Mouse (Mus musculus): Measurements from ENCODE around the gene Npc1l1.
"Not testable (repeated sequence)": the region's sequence is repeated elsewhere in the genome, so short reads cannot be mapped to it uniquely, and the experiment has no call there.

The Npc1l1 gene

DNA sequence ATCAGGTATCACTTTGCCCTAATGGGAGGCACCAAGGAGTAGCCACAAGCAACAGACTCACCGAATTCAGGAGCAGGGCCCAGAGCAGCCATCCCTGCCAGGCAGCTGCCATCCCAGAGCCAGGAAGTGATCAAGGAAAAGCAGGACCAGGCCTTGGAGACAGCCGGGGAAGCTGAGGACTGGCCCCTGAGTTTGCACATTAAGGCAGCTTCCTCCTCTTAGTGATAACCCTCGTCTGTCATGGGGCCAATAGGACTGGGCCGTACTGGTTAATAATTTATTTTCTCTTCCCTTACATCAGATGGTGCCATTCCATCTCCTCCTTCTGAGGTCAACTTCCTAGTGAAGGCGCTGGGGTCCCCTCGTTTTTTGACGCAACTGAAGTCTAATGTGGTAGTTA is at the start of gene Npc1l1:
Gene Npc1l1 (minus strand): TSS at position 132 of the 400 bp plus-strand sequence.
- no peak for DNase-seq (ENCODE audit: low read depth)

DNA sequence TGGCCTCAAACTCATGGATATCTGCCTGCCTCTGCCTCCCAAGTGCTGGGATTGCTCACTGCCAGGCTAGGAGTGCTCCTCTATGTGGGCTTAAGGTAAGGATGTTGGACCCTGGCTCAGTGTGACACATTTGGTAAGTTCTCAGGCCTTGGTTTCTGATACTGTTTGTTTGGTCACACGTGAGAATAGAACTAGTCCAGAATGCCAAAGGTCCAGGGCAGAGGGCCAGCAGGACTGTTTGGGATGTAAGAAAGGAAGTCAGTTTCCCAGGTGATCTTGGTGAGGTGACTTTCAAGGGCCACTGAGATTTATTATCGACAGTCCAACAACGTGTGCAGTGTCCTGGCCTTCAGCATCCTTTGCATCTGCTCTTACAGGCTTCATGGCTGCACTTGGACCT is 46.5 kb upstream of the Npc1l1 start:
- no peak for DNase-seq (ENCODE audit: low read depth)

DNA sequence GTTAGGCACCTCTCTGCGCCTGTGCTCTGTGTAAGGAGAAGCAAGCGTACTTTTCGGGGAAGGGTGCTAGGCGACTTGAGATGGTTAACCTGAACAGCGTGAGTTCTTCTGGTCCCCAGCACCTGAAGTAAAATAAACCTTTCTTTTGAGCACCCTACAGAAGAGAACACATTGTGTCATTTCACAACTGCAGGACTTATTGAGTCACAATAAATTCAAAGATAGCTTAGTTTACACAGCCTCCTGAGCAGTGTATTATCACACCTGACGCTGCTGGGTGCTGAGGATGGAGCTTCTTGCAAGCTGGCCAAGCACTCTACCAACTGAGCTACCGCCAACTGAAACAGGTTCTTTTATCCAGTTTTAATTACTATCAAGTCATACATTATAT is 45.1 kb upstream of the Npc1l1 start:
- no peak for DNase-seq (ENCODE audit: low read depth)

DNA sequence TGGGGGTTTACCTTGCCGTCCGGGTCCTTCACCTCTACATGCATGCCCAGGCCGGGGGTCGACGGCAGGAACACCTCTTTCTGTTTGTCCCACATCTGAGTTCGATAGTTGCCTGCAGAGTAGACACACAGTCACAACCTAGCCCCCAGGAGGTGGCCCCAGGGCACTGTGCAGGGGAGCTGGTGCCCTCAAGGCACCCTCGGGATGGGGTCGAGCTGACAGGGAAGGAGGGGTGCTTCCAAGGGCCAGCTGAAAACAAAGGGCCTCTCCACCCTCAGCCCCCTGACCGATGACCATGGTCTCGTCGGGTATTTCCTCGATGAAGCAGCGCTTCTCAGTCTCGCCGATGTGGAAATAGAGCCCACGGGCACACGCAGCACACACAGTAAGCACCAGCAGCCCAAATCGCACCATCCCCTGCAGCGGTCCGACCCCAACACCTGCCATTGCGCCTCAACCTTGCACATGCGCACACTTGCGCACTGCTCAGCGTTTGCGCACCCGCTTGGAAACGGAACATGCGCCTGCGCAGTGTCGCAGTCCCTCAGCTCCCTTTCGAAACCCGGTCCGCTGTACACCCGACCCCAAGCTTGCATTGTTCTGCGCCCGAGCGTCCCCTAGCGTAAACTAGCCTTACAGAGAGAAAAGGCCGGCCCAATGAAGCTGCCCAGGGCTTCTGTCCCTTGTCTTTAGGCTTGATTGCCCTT is 44.6 kb upstream of the Npc1l1 start, which contains the start of gene Tmed4:
Gene Tmed4 (minus strand): TSS at position 484 of the 707 bp plus-strand sequence.
- peak; percentile 99 for DNase-seq (ENCODE audit: low read depth)

DNA sequence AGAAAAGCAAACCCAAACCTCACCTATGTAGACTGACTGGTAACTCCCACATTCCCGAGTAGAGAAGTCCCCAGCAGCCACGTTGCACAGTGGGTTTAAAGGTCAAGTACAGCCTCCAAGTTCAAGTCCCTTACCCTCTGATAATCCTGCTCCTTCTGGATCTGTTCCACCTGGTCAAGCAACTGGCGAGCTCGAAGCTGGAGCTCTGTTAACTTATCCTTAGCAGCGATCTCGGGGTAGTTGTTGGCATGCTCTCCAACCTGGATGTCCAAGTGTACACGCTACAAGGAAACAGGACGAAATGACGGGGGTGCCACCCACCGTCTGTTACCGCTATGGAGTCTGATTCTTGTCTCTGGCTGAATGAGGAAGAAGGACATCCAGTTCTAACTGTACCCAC is 43.7 kb upstream of the Npc1l1 start:
- peak; percentile 36 for DNase-seq (ENCODE audit: low read depth)

DNA sequence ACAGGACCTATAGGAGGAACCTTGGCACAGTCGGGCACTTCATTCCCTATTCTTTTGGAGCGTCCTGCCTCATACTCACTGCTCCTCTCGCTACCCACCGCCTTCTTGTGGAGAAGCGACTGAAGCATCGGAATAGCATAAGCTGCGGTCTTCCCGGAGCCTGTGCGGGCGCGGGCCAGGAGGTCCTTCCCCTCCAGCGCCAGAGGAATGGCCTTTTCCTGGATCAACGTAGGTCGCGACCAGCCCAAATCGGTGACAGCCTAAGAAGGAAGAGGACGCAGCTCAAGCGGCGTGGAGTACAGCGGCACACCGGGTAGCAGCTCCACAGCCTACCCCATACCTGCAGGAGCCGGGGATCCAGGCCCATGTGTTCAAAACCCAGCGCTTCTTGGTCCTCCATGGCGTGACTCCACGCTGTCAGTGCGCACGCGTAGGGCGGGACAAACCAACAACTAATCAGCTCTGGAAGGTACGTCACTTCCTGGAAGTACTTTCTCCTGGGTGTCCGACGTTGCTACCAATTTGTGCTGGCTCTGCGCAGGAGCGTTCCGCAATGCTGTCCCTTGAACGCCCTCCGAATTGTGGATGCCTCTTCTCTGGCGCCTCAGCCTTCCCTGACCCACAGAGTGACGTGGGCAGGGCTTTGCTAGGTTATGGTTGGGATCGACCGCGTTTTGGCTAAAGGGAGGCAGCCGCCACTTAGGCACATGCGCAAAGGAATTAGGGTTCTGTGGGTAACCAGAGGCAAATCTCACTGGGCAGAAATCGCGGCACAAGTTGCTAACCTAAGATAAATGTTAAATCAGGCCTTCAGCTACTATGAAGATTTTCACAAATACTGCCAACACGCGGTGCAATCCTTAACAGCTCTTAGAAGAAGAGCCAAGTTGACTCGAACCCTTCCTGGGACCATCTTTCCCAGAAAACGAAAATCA is 37.6 kb upstream of the Npc1l1 start, which contains the start of gene Ddx56:
Gene Ddx56 (minus strand): TSS at position 453 of the 935 bp plus-strand sequence.
- DNase-seq (ENCODE audit: low read depth): peak; percentile 97

DNA sequence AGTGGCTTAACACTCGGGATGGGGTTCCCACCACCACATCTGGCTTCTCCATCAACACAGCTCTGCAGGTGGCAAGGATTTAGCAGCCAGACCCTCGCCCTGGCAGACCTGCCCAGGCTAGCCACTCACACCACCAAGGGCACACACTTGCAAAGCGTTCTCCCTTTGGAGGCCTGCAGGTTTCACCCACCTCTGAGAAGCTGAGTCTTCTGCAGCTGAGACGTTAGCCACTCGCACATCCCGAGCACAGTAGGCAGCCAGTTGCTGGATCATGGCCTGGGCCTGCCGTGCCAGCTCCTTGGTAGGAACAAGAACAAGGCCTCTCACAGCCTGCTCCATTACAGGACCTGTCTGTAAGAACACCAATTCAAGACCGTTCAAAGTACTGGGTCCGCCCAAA is 36.7 kb upstream of the Npc1l1 start:
- no peak for DNase-seq (ENCODE audit: low read depth)

DNA sequence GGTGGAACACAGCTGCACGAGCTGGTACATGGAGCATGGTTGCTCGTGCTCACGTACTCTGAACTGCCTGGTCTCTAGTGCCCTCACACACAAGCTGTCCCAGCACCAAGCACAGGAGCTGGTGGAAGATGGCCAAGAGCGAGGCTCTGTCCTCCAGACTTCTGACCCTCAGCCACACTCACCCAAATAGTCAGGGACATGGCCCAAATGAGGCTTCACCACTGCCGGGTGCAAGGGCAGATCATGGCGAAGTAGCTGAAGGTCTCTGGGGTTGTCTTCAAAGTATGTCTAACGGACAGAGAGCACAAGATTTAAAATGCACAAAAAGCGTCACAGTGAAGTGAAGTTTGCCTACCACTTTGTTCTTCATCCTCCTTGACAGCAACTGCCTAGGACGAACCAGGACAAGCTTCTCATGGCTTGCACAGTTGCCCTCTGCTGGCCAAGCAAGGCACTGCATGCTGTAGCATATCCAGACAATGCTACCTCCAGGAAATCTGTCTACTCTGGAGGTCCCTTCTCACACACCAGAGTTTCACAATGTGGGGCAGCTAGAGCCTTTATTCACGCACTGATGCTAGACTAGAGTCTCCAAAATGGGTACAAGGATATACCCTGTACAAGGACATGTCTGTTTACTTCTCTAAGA is 31.6 kb upstream of the Npc1l1 start:
- DNase-seq (ENCODE audit: low read depth): peak; percentile 85

DNA sequence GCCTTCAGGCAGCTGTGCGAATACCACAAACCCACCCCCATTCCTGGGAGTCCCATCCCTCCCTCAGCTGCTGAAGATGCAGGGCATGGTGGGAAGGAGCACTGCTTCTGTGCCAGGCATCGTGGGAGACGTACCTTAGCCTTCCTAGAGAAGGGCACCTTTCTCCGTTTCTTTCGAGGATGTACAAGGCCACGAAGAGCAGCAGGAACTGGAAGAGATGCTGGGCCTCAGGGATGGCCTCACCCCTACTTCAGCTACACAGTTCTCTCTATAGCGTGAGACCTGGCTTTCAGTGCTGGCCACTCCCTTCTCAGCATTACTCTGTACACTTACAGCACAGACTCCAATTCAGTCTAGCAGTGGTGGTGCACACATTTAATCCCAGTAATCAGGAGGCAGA is 29.5 kb upstream of the Npc1l1 start:
- DNase-seq (ENCODE audit: low read depth): no peak

DNA sequence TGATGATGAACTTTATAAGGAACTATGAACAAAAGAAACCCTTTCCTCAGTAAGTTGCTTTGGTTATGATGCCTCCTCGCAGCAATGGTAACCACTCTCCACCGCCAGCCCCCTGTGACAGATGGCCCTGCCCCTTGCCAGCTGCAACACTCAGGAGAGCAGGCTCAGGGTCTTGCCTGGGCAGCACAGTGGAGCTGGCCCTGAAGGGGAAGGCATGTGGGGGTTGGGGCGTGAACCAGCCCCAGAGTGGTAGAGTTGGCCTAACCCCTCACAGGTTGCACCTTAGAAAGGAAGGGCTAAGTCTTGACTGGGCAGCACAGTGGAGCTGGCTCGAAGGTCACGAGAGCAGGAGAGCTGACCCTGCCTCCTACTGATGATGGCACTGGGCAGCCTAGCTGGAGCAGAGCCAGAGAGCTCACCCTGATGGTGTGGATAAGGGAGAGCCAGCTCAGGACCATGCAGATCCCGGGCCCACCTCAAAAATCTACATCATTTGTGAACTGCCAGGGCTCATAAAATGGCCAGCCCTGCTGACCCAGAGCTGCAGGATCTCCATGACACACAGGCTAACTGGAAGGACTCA is 26.6 kb upstream of the Npc1l1 start:
- no peak for DNase-seq (ENCODE audit: low read depth)

DNA sequence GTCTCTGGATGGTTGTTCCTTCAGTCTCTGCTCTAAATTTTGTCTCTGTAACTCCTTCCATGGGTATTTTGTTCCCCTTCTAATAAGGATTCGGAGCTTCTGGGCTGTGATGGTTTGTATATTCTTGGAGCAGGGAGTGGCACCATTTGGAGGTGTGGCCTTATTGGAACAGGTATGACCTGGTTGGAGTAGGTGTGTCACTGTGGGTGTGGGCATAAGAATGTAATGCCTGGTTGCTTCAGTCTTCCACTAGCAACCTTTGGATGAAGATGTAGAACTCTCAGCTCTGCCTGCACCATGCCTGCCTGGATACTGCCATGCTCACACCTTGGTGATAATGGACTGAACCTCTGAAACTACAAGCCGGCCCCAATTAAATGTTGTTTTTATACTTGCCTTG is 24.7 kb upstream of the Npc1l1 start:
- DNase-seq (ENCODE audit: low read depth): not testable (repeated sequence)

DNA sequence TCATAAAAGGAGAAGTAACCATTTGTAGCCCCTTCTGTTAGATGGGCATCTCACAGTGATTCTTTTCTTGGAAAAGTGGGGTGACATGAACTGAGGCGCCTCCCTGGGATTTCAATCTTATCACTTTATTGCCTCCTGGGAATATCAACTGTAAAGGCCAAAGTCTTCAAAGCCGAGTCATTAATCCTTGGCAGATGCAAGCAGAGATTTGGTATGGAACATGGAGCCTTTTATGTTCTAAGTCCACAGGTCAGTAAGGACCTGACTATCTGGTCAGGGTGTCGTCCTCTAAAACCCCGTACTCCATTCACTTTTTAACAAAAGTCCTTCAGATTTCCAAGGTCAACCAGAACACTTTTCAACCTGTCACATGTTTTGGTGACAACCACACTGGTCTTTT is 22.9 kb upstream of the Npc1l1 start:
- no peak for DNase-seq (ENCODE audit: low read depth)

DNA sequence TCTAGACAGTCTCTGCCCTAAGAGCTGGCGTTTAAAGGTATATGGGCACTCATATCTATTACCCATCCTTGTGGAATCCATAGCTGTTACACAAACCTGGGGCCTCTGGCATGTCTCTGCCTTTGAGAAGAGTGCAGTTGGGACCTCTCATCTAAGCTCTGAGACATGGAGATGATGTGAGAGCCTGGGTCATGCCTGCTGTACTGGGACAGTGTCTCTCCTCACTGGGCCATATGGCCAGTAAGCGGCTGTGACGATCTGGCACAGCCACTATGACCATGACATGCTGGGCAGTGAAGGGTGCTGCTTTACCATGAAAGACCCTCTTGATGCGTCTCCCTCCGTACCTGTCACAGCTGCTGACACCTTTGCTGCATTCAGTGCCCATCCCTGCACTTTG is 22.3 kb upstream of the Npc1l1 start:
- no peak for DNase-seq (ENCODE audit: low read depth)

DNA sequence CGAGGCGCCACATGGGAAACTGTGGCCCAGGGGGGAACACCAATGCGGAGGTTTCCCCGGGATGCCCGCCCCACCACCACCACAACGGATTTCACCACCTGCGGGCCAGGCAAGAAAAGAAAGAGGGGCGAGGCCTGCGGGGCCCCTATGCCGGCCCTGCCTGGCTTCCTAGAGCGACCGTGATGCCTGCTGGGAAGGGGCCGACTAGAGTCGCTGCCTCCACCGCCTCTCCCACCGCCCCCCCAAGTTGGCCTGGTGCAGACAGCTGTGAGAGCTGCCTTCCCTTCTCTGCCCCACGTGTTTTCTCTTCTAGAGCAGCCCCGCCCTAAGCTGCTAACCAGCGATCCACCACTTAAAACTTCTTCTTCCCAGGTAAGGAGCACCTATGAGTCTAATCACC is 14.8 kb upstream of the Npc1l1 start:
- no peak for DNase-seq (ENCODE audit: low read depth)

DNA sequence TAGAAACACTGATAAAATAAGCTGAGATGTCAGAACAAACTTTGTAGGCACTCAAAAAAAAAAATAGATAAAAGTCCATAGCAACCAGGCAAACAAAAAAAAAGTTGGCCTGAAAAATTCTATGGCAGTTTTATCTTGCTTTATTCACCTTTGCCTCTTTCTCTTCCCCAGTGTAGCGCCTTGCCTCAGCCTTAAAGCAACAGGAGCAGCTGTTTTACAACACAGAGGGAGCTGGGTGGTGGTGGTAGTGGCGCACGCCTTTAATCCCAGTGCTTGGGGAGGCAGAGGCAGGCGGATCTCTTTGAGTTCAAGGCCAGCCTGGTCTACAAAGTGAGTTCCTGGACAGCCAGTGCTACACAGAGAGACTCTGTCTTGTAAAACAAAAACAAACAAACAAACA is 3.1 kb upstream of the Npc1l1 start:
- DNase-seq (ENCODE audit: low read depth): no peak

DNA sequence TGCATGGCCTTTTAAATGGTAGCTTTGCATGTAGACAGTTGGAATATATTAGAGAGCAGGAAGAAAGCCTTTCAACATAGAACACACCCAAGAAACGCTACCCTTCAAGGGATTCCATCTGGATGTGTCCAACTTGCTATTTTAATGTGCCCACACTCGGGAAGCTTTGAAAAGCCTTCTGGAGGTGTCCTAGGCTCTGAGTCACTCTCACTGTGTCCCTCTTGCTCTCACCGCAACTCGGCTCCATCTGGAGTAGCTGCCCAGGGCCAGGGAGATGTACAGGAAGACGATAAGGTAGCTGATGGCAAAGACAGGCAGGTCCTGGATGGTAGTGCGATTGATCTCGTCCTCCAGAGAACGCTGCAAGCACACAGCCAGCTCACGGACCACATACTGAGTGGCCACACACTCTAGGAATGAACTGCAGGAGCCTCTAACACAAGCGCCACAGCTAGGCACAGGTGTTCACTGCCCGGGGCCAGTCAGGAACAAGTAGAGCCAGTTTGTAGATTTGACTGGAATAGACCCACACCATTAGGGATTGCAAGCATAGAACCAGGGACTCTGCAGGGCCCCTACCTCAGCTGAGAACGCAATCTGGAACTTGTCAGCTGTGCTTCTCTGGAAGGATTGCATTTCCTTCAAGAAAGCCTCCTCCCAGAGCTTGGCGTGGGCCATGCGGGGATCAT is 5.3 kb downstream of the Npc1l1 start:
- DNase-seq (ENCODE audit: low read depth): no peak

DNA sequence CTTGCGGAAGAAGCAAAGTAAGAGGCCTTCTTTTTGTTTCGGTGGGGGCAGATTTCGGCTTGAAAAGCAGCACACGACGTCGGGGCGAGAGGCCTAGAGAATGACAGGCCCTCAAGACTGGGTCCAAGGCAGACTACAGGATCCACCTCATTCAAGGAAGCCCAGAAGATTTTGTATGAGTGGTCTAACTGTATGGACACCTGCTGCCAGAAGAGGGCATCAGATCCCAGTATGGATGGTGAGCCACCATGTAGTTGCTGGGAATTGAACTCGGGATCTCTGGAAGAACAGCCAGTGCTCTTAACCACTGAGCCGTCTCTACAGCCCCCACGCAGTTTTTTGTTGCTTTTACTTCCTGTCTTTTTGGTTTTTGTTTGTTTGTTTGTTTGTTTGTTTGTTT is 7.8 kb downstream of the Npc1l1 start:
- DNase-seq (ENCODE audit: low read depth): no peak

DNA sequence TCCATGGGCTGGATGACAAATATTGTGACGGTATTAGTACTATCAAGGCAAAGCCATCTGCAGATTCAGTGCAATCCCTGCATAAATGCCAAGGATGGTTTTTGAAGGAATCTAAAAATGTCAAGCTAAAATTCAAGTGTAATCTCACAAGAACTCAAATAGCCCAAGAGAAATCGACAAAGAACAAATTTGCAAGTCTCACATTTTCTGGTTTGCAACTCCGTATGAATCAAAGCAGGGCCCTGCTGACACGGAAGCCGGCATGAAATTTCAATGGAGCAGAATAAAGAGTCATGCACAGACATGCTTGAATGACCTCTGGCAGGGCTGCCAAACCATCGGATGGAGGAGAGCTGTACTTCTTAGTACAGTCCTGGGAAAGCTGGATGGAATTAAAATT is 10.0 kb downstream of the Npc1l1 start:
- no peak for DNase-seq (ENCODE audit: low read depth)

DNA sequence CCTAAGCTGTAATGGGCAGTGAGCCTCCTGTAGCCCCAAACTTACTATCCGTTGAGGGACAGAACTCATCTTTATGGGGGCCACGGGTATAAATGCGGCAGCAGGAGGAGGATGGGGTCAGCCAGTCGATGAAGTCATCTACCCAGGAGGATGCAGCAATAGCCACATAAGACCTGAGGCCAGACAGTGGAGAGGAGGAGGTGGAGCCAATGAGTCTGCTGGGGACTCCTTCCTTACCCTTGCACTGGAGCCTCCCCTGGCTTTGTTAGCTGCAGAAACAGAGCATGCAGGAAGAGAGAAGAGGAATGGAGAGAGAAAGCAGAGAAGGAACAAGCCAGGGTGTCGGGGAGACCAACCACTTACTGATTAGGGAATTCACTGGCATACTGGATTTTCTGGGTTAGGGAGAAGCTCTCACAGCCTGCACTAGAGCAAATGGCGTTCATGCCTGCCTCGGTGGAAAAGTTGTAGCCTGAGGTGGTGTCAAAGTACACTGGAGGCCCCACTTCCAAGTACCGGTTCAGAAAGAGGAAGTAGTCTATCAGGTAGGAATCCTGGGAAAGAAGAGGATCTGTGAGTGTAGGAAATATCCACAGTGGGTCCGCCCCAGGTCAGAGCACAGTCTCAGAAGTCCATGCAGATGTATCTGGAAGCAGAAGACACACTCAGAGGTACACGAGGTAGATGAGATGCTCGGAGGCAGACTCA is 11.6 kb downstream of the Npc1l1 start:
- DNase-seq (ENCODE audit: low read depth): no peak

DNA sequence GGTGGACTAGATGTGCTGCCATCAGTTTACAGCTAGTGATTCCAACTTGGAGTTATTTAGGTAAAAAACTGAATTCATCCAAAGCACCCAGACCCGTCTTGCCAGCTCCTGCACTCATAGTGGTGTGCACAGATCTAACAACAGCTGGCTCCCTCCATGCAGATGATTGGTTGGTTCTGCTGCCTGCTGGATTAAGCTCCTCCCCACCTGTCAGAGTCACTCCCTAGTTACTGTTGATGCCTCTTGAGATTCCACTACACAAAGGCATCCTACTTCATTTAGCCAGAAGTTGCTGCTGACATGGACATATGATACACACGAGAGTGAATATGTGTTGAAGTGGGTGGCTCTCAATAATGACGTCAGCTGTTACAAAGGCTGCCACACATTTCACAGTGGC is 13.1 kb downstream of the Npc1l1 start:
- no peak for DNase-seq (ENCODE audit: low read depth)

DNA sequence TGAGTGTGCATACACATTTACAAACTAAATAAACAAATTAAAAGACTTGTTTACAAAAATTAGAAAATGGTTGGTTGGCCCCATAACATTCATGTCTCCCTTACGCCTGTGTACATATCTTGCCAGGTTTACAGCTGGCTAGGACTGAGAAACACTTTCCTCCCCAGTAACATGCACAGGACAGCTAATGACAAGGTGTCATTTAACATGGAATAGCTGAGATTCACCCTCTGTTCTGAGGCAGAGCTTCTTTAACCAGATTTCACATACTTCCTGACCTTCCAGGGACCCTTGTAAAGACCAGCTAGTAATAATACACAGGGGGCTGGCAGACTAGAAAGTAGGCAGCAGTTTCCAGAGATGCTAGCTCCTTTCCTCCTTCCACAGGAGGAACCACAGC is 21.8 kb downstream of the Npc1l1 start:
- DNase-seq (ENCODE audit: low read depth): no peak
